Mouse (Mus musculus) frontal cortex, adult (tissue): ENCODE data around the gene Col11a2.
A peak's percentile ranks its signal among the peaks of the same experiment; 100 is the strongest.

Experiments used
- ATAC-seq: cut with Nextera tagmentation; 2 replicates; pipeline ENCODE4 v1.9.2; 2017; ENCODE audit warnings: mild to moderate bottlenecking, moderate library complexity, mixed read lengths; ENCODE audit not compliant: low TSS enrichment

Col11a2 gene

DNA sequence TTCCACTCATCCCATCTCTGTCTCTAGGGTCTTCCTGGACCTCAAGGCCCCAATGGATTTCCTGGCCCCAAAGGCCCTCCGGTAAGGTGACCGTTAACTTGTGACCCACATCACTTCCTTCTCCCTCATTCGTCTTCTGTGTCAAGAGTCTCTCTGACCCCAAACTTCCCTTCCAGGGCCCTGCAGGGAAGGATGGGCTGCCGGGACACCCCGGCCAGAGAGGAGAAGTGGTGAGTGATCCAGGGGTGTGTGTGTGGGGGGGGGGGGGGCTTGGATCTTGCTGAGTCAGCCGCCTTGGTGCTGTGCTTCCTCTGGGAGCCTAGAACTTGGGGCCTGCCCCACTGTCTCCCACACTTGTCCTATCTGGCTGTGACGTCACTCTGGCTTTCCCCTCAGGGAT, 18.0 kb downstream of the Col11a2 start:
- no peak for ATAC-seq

DNA sequence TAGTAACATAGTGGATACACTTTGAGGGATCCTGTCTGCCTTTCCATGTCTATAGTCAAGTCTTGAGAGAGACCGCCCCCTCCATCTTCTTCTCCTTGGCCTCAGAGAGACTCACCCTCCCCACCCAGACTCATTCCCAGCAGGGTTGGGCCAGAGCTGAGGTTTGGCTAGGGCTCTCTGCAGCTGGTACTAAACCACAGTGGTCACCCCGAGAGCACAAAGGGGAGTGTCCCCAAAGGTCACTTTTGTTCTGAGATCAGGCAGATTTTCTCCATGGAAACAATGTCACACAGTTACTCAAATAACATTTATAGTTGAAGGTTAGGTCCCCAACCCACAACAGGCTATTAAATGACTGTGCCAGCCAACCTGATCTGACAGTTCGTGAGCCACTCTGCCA, 29.6 kb downstream of the Col11a2 start:
- no peak for ATAC-seq

DNA sequence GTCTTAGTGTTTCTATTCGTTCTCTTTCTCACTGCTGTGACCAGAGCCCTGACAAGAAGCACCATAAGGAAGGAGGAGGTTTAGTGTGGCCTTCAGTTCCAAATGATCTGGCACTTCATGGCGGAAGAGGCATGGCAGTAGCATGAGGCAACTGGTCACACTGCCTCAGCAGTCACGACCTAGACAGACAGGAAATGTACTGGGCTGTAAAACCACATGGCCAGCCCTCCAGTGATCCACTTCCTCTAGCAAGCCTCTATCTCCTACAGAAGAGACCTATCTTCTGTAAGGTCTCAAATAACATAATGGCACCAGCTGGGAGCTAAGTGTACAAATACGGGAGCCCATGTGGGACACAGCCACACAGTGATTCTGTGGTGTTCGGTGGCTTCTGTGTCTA, 32.9 kb downstream of the Col11a2 start:
- no peak for ATAC-seq

DNA sequence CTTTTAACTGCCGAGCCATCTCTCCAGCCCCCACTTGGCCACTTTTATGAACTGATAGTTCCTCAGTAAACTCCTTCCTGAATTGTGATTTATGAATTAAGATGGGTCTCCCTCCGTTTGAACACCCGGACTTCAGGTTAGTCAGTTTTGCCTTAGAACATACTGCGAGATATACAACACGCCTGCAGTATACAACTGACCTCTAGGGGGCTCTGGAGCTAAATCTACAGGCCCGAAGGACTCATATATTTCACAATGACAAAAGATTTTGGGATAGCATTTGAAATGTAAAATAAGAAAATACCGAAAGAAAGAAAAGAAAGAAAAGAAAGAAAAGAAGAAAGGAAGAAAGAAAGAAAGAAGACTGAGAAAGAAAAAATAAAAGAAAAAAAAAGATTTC, 36.0 kb downstream of the Col11a2 start:
- ATAC-seq, result no peak

DNA sequence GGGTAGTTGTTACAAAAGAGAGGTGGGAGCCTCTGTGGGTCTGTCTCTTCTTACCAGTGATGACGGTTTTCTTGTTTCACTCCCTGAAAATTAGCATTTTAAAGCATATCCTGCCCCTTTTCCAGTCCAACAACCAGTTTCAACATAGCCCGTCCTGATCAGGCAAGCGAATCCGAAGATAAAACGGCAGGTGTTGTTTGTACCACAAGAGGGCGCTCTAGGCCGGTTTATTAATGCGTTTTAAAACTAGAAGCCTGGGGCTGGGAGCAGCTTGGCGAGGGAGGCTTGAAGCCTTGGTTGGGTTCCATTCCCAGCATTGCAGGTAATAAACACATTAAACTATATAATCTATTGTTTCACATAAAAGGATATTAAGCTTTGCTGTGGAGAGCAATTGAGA, 38.3 kb downstream of the Col11a2 start:
- peak; percentile 52; the same call in 1 of the 2 replicates for ATAC-seq

DNA sequence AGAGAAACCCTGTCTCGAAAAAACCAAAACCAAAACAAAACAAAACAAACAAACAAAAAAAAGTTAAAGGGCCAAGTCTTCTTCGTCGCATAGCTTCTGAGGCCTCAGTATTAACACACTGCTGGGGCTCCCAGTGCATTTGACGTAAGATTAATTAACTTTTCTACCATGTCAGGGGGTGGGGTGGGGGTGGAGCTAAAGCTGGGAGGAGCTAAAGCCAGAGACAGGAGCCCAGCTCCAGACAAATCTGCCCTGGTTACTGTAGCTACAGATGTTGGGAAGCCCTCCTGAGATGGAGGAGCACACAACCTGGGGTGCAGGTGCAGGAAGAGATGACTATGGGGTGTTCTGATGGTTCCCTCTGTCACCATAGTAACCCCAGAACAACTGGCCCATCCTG, 38.9 kb downstream of the Col11a2 start:
- ATAC-seq, result no peak

GRCm38 (mm10) chr17:34079002-34079401, 39.8 kb downstream of the Col11a2 start:
- no peak for ATAC-seq

DNA sequence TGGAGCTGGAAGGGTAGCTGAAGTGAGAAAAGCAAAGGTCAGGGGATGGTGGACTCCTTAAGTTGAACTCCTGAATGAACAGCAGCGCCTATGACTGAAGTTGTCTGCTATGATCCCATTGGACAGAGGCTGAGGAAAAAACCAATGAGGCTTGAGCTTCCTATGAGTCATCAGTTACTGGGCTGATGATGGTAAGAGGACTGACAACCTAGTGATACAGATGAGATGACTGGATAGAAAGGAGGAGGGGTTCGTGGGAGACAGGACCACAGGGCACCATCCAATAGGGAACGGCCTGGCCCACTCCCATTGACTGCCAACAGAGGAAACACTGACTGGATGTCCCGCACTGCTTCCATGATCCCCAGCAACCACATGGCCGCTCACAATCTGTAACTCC, 40.4 kb downstream of the Col11a2 start:
- peak; percentile 96 for ATAC-seq

- no peak for ATAC-seq
These were observed 43.9 kb downstream of the Col11a2 start for GRCm38 (mm10) chr17:34083104-34083503.

GRCm38 (mm10) chr17:34087386-34087785, 48.1 kb downstream of the Col11a2 start:
- no peak for ATAC-seq

GRCm38 (mm10) chr17:34088124-34088523, 48.9 kb downstream of the Col11a2 start:
- ATAC-seq, result no peak; the same call in 1 of the 2 replicates

GRCm38 (mm10) chr17:34090923-34091322, 51.7 kb downstream of the Col11a2 start:
- no peak for ATAC-seq

DNA sequence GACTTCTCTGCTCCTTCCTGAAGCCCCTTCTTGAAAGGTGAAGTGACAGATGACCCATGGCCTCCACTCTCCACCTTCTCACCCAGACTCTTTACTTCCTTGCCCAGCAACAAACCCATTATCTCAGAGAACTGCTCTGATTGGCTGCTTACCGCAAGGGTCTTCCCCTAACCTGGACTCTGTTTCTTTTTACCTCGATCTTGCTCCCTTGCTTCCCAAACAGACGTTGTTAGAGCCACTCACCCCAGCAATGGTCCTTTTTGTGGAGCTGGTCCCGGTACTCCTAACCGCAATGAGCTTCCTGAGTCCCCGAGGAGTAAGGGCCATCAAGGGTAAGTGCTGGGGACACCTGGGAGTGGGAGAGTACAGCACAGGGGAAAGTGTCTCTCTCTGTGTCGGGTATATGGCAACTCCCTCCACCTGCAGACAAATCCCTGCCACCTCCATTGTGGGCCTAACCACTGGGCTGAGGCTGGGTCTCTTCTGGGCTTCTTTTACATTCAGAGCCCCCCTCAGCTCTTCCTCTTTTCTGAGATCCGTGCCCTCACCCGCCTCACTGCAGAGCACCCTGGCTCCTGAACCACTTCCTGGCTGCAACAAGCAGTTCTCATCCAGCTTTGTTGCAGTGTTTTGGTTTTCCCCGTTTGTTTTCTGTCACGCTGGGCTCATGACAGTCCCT, 53.1 kb downstream of the Col11a2 start, which contains the start of gene H2-Oa:
Gene H2-Oa, plus strand, starts transcription at position 144 of the 679 bp plus-strand sequence.
- ATAC-seq, result no peak

GRCm38 (mm10) chr17:34093199-34093874, 54.1 kb downstream of the Col11a2 start:
- ATAC-seq, result no peak

- ATAC-seq, result no peak
These were observed 55.2 kb downstream of the Col11a2 start for GRCm38 (mm10) chr17:34094283-34095035.

DNA sequence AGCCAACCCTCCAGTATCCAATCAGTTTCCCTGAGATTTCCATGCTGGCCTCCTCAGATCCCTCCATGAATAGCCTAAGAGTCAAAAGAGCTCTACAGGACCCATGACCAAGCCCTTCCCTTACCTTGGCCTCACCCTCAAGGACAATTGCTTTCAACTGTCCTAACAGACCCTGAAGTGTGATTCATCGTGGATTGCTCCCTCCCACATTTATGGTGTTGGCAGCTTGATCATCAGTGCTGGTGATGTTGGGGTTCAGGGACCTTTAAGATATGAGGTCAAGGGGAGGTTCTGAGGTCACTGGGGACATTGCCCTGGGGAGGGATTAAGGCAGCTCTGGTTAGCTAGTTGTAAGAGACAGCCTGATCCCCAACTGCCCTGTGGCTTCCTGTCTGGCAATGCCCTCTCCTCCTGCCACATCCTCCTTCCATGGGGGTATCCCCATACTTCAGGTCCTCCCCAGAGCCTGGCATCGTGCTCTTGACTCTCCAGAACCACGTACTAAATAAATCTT, 57.3 kb downstream of the Col11a2 start:
- ATAC-seq, result no peak

DNA sequence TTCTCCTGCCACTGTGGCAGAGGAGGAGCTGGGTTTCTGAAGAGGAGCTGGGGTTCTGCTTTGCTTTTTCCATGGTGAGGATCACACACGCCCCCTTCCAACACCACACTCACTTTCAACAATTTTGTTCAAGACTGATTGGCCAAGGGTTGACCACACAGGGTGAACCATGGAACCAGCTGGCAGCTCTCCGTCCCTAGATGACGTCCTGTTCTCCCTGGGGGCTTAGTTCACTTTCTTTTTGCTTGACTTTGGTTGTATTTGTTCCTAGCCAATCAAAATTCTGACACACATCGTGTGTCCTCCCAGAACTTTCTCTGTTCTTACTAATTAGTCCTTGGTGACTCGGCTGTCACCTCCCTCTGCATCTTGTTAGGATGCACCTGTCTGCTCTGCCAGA, 58.0 kb downstream of the Col11a2 start:
- no peak for ATAC-seq

- no peak for ATAC-seq
These were observed 59.7 kb downstream of the Col11a2 start for GRCm38 (mm10) chr17:34098709-34099479.

GRCm38 (mm10) chr17:34099531-34099930, 60.3 kb downstream of the Col11a2 start:
- ATAC-seq, result no peak

- no peak for ATAC-seq
These were observed 61.9 kb downstream of the Col11a2 start for GRCm38 (mm10) chr17:34101185-34101584.

- ATAC-seq, result peak; percentile 78; the same call in 1 of the 2 replicates
These were observed 62.4 kb downstream of the Col11a2 start for GRCm38 (mm10) chr17:34101604-34102032.

DNA sequence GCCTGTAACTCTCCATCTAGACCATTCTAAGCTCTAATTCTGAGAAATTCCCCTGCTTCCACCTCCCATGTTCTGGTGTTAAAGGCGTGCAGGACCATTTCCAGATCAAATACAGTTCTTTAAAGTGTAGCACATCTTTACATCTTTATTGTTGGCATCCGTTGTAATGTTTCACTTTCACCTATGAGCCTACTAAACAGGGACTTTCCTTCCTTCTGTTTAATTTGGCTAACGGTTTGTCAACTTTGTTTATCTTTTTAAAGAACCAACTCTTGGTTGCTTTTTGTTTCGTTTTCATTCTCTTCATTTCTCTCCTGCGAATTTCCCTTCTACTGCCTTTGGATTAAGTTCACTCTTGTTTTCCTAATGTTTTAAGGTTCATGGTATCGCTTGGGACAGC, 63.6 kb downstream of the Col11a2 start:
- no peak for ATAC-seq
